Mouse (Mus musculus) midbrain, postnatal 0 days (tissue): Measurements from ENCODE around the gene Sgms2. TPM values are rescaled to one million over a fixed set of nuclear protein-coding genes. Genes with fewer than 3 reads are reported as not detected.

Experiments used
- ATAC-seq: fragments of 200-750 bp; cut with Nextera tagmentation; 2 replicates; pipeline ENCODE4 v1.8.0; 2017; ENCODE audit warnings: moderate number of reproducible peaks, mild to moderate bottlenecking, moderate TSS enrichment, moderate library complexity; ENCODE audit not compliant: low FRiP score
- DNase-seq: peaks from one replicate; pipeline ENCODE4 v3.0.0-alpha.2; 2015; ENCODE audit warnings: low spot score
- H3K27ac ChIP-seq: fragments of 300-500 bp; sonication (generic); 2 replicates; pipeline ENCODE4 v1.5.1; 2014; ENCODE audit warnings: low read depth, mild to moderate bottlenecking, low read length, mixed read lengths
- H3K27me3 ChIP-seq: fragments of 300-500 bp; sonication (generic); 2 replicates; pipeline ENCODE4 v1.6.1; 2014; ENCODE audit warnings: low read length, control low read depth, mixed read lengths; ENCODE audit not compliant: insufficient read depth
- H3K36me3 ChIP-seq: fragments of 300-500 bp; sonication (generic); 2 replicates; pipeline ENCODE4 v1.6.1; 2014; ENCODE audit warnings: low read length, control low read depth, mixed read lengths; ENCODE audit not compliant: insufficient read depth
- H3K4me1 ChIP-seq: fragments of 300-500 bp; sonication (generic); 2 replicates; pipeline ENCODE4 v1.6.1; 2014; ENCODE audit warnings: mild to moderate bottlenecking, control low read depth, antibody characterized with exemption, low read length, mixed read lengths; ENCODE audit not compliant: insufficient read depth
- H3K4me2 ChIP-seq: fragments of 300-500 bp; sonication (generic); 2 replicates; pipeline ENCODE4 v1.6.1; 2014; ENCODE audit warnings: low read depth, mild to moderate bottlenecking, low read length, mixed read lengths; ENCODE audit not compliant: poor library complexity, severe bottlenecking
- H3K4me3 ChIP-seq: fragments of 300-500 bp; sonication (generic); 2 replicates; pipeline ENCODE4 v1.5.1; 2014; ENCODE audit warnings: low read depth, mild to moderate bottlenecking, low read length, moderate library complexity
- H3K9ac ChIP-seq: fragments of 300-500 bp; sonication (generic); replicated peaks from 2 replicates; pipeline ENCODE4 v1.6.1; 2014; ENCODE audit warnings: mild to moderate bottlenecking, low read length, moderate library complexity, mixed read lengths; ENCODE audit not compliant: poor library complexity, severe bottlenecking
- H3K9me3 ChIP-seq: fragments of 300-500 bp; sonication (generic); 2 replicates; pipeline ENCODE4 v1.6.1; 2016; ENCODE audit warnings: low read length, control low read depth
- CTCF ChIP-seq: IDR thresholded peaks from 2 replicates; pipeline ENCODE4 v1.5.1; 2016; ENCODE audit warnings: antibody characterized with exemption, mild to moderate bottlenecking
- WGBS: fragments of 180-500 bp; shearing (Covaris S2); extraction: QIAGEN DNeasy Blood & Tissue Kit; methylation state at CpG from one replicate; pipeline ENCODE4 v1.1.7; 2014; 5-methylcytosine and 5-hydroxymethylcytosine counted together
- polyA plus RNA-seq: library from polyadenylated mRNA; unstranded; fragments of >200 nt; fragmentation: Nextera tagmentation; extraction: Ambion mirVana; gene quantifications from 2 replicates; pipeline ENCODE4 v1.2.1, GENCODE M21; 2015
- total RNA-seq: library from RNA; depleted of rRNA; stranded (reverse); fragments of >200 nt; gene quantifications from 2 replicates; pipeline ENCODE4 v1.2.3, GENCODE M21; 2014

Gene Sgms2
- total and polyA plus RNA-seq, 2 experiments from 2014 or later: 1.9 to 10.6 TPM

DNA sequence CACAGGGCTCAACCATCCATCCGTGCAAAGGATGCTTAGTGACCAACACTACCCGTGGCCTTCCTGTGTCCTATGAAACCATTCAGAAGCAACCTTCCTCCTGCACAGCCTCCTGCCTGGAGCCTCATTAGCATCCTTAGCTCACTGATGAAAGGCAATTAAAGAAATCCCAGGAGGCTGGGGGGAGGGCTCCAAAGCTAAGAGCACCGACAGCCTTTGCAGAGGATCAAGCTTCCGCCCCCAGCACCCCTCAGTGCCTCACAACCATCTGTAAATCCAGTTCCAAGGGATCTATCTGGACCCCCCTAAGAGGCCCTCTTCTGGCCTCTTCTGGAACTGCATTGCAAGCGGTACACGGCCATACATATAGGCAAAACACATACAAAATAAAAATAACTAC, 19.4 kb downstream of the Sgms2 start:
- H3K36me3 ChIP-seq: no peaks in the 10 kb centered on the region
- no peak overlapping the region for H3K4me3 ChIP-seq
- no peaks in the 10 kb centered on the region for H3K27me3 ChIP-seq
- no peaks in the 10 kb centered on the region for H3K9me3 ChIP-seq
- 0 out of 2 replicates have a peak, but pooled peaks cover 3% of the 10 kb centered on the region for H3K4me1 ChIP-seq
- ATAC-seq (0 out of 2 replicates have a peak, but pooled peaks have one; percentile 18), DNase-seq (no peak)
- no peak overlapping the region for H3K4me2 ChIP-seq
- no peak overlapping the region for H3K9ac ChIP-seq
- H3K27ac ChIP-seq: no peak overlapping the region
- TF ChIP-seq CTCF: peak; percentile 51
- 39% methylated on average over 6 of the region's 6 CpGs for WGBS

DNA sequence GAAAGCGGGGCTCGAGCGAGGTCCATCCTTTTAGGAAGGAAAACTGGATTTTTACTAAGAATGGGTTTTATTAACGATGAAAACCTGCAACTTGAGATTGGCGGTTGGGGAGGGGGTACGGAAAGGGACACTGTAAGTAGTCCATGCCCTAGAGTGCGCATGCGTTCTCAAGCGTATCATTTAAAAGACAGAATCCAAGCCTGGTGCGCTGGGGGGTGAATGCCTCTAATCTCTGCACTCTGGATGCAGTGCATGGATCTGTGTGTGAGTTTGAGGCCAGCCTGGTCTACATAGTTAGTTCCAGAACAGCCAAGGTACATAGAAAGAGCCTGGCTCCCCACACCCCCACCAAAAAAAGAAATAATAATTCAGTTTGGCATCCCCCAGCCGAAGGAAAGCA, 19.8 kb downstream of the Sgms2 start:
- no peak overlapping the region for H3K4me3 ChIP-seq
- no peak overlapping the region for H3K27ac ChIP-seq
- no peaks in the 10 kb centered on the region for H3K9me3 ChIP-seq
- 51% methylated on average over 11 of the region's 11 CpGs for WGBS
- TF ChIP-seq CTCF: no peak
- no peaks in the 10 kb centered on the region for H3K36me3 ChIP-seq
- DNase-seq: no peak
- no peak overlapping the region for H3K9ac ChIP-seq
- H3K4me1 ChIP-seq: 0 out of 2 replicates have a peak, but pooled peaks cover 3% of the 10 kb centered on the region
- no peaks in the 10 kb centered on the region for H3K27me3 ChIP-seq
- no peak overlapping the region for H3K4me2 ChIP-seq
- ATAC-seq: no peak

DNA sequence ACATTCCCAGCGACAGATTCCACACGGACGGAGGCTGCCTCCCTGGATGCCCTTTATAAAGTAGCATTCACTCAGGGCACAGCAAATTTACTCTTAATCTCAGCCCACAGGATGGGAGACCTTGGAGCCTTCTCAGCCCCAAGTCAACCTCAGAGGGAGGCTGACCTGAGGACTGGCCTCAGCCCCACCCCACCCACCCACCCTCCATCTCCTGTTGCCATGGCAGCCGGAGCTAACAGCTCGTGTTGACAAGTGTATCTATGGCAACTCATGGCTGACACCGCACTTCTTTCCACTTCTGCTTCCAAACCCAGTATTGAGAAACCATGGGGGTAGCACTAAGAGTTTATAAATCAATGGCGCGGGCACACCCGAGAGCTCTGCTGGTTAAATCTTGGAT, 20.4 kb downstream of the Sgms2 start:
- peak; percentile 48 for DNase-seq
- H3K9me3 ChIP-seq: no peaks in the 10 kb centered on the region
- no peaks in the 10 kb centered on the region for H3K36me3 ChIP-seq
- H3K4me2 ChIP-seq: no peak overlapping the region
- H3K27ac ChIP-seq: no peak overlapping the region
- no peak for TF ChIP-seq CTCF
- H3K9ac ChIP-seq: no peak overlapping the region
- H3K4me3 ChIP-seq: no peak overlapping the region
- WGBS: 26% methylated on average over 9 of the region's 9 CpGs
- ATAC-seq: peak; percentile 50; the same call in 1 of the 2 replicates
- H3K27me3 ChIP-seq: no peaks in the 10 kb centered on the region
- H3K4me1 ChIP-seq: 0 out of 2 replicates have a peak, but pooled peaks cover 3% of the 10 kb centered on the region

DNA sequence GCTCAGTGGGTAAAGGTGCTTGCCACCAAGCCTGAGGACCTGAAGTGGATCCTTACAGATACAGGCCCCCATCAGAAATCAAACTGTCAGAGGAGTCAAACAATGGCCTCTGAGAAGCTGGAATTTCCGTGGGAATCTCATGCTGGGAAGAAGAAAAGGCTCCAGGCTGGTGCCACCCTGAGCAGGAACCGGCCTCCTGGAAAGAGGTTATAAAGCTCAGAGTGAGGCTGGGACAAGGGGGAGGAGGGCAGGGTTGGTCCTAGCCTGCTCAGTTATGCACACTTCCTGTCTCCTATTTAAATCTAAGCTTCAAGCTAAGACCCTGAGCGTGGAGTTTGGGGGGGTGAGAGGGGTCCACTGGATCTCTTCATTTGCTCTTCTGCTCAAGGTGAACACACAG, 21.6 kb downstream of the Sgms2 start:
- Histone ChIP-seq H3K9ac (no peak overlapping the region), H3K27me3 (no peaks in the 10 kb centered on the region), H3K9me3 (no peaks in the 10 kb centered on the region), H3K4me1 (0 out of 2 replicates have a peak, but pooled peaks cover 3% of the 10 kb centered on the region), H3K36me3 (no peaks in the 10 kb centered on the region), H3K27ac (no peak overlapping the region), H3K4me2 (no peak overlapping the region), H3K4me3 (no peak overlapping the region)
- WGBS: 12% methylated on average over 3 of the region's 3 CpGs
- no peak for DNase-seq
- no peak for ATAC-seq
- TF ChIP-seq CTCF: no peak

DNA sequence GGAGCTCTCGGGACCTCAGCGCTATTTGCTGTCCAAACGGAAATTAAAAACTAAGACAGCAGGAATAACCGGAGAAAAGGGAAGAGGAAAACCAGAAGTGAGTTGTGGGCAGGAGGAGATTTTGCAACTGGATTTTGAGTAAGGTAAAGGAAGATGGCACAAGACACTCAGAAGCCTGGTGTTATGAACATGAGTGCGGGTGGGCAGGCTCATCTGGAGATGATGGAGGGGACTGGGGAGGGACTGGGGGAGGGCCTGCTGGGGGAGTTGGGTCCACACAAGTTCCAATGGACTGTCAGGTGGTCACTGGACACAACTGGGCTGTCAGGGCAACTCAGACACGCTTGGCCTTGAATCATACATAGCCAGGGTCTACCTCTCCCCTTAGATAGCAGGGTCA, 24.8 kb downstream of the Sgms2 start:
- H3K27me3 ChIP-seq: no peaks in the 10 kb centered on the region
- no peak overlapping the region for H3K9ac ChIP-seq
- no peak overlapping the region for H3K4me2 ChIP-seq
- 0 out of 2 replicates have a peak, but pooled peaks cover 3% of the 10 kb centered on the region for H3K4me1 ChIP-seq
- DNase-seq: no peak
- WGBS: 85% methylated on average over 6 of the region's 6 CpGs
- no peaks in the 10 kb centered on the region for H3K9me3 ChIP-seq
- no peak for TF ChIP-seq CTCF
- H3K4me3 ChIP-seq: no peak overlapping the region
- H3K36me3 ChIP-seq: no peaks in the 10 kb centered on the region
- H3K27ac ChIP-seq: no peak overlapping the region
- no peak for ATAC-seq

DNA sequence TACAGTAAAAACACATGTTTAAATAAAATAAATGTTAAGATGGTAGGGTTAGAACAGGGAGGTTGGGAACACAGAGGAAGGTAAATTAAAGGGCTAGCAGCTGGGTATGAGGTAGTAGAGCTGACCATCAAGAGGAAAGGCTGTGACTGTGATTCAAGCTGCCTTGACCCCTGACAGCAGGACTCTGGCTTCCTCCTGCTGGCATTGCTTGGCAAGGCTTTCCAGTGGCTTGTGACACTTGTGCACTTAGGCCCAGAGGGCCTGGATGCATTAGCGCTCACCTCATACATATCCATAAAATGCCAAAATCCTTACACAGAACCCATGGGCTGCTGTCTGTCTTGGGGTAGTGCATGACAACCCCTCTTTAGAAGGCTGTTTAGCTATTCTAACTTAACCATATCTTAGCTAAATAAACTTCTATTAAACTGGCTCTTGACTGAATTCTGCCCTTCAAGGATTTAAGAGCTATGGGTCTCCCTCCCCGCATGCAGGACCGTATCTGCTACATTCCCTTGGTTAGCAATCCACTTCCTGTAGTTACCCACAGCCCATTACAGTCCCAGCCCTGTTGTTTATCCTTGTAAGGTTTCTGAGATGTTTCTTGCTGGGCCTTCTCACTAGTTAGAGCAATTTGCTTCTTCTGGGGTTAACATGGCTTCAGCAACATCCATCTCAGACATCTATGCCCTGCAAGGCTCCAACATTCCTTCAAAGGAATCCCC, 25.5 kb downstream of the Sgms2 start:
- DNase-seq: no peak
- H3K27me3 ChIP-seq: no peaks in the 10 kb centered on the region
- H3K9ac ChIP-seq: no peak overlapping the region
- no peak overlapping the region for H3K27ac ChIP-seq
- H3K4me3 ChIP-seq: no peak overlapping the region
- 0 out of 2 replicates have a peak, but pooled peaks cover under 1% of the 10 kb centered on the region for H3K4me1 ChIP-seq
- whole genome bisulfite sequencing: 95% methylated on average over 3 of the region's 3 CpGs
- H3K36me3 ChIP-seq: no peaks in the 10 kb centered on the region
- H3K9me3 ChIP-seq: no peaks in the 10 kb centered on the region
- ATAC-seq: no peak
- TF ChIP-seq CTCF: no peak
- H3K4me2 ChIP-seq: no peak overlapping the region
